Mouse (Mus musculus) R1 (cell line): ENCODE data around the gene Fmr1nb.

Experiments used
- DNase-seq: peaks from one replicate; pipeline ENCODE4 v3.0.0-alpha.2; 2018; ENCODE audit warnings: low read depth, low spot score

Fmr1nb gene

DNA sequence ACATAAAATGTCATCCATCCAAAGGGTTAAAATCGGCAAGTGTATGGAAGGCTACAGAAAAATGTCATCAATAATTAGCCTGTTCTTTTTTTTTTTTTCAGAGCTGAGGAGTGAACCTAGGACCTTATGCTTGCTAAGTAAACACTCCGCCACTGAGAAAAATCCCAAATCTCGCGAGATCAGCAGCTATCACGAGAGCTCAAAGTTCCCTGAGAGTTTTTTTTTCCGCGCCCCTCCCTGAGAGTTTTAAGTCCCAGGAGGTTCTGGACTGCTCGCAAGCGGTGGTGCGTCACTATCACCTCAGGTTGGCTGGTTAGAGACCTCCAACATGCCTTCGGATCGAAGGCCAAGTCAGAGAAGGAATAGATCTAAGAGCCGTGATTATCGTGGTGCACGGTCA is at the start of gene Fmr1nb:
Gene Fmr1nb (plus strand): TSS at position 234 of the 400 bp plus-strand sequence.
- DNase-seq, result peak; percentile 91

GRCm38 (mm10) chrX:68736902-68737301 is 24.7 kb upstream of the Fmr1nb start:
- DNase-seq, result no peak

GRCm38 (mm10) chrX:68740088-68740487 is 21.6 kb upstream of the Fmr1nb start:
- peak; percentile 65 for DNase-seq

- DNase-seq, result peak; percentile 85
Measured at GRCm38 (mm10) chrX:68820449-68820848, 58.8 kb downstream of the Fmr1nb start.

- peak; percentile 3 for DNase-seq
Measured at GRCm38 (mm10) chrX:68821059-68821458, 59.4 kb downstream of the Fmr1nb start, which contains the start of gene Gm14698. Gene Gm14698, plus strand, starts transcription at chrX:68821093.

DNA sequence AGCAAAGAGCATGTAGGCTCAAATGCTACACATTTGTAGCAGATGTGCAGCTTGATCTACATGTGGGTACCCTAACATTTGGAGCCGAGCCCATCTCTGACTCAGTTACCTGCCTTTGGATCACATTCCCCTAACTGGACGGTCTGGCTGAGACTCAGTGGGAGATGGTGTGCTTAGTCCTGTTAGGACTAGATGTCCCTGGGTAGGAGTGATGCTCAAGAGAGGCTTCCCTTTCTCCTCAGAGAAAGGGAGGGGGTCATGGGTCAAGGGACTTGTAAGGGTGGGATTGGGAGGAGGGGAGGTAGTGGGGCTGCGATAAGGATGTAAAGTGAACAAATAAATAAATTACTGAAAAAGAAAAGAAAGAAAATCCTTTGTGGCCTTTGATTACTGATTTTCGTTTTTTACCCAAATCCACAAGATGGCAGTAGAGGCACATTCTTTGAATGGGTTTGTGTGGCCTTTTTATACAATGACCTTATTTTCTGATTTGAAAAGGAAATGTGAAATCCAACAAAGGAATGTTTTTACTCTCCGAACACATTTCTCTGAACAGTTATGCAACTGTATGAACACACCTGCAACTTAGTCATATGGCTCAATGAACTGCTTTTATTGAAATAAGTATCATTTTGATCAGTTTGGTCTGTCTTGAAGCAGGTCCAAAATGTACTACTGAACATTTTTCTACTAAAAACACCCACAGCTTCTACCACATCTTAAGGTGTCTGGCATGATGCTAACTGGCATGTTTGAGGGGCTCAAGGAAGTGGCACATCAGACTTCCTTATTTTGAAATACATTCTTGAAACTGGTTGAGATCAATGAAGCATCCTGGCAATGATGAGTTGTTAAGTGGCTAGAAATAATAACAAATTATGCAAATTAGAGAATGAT is 78.2 kb downstream of the Fmr1nb start:
- DNase-seq, result peak; percentile 19
